Mouse (Mus musculus) v-Abl transformed pro-B cells (cell line): ENCODE measurements around the gene Mfsd11.

Experiments used
- in situ Hi-C, 2 experiments: fragments of 400-800 bp; cut with MboI; formaldehyde crosslinking; loops; one replicate each; pipeline ENCODE4 v1.15.1; 2025; ENCODE audit not compliant: unreplicated experiment in 2 of 2

Gene Mfsd11

DNA sequence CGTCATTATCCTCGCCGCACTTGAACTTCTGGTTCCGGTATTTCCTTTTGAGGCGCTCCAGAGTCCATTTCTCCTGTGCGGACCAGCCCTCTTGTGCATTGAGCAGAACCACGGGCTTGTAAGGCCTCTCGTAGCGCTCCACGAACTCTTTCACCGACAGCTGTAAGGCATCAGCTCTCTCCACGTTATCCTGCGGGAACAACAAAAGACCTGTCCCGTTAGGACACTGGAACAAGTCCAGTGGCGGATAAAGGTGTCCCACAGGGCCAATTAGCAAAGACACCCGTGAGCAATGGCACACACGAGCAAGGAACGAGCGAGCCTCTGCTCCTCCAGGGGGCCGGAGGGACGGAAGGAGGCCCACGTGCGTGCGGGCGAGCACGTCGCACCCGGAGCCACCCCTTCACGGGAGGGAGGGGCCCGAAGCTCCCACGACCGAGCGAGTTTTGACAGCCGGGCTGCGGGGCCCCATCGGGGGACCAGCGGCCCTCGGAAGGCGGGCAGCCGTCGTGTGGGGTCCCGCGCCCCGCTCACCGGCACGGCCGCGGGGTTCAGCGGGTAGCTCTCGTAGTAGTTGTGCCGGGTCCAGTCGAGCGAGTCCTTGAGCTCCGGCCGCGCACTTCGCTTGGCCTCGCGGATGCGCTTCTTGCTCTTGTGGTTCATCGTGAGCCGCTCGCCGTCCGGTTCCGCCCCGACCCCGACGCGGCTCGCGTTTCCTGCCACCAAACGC is 9.5 kb upstream of the Mfsd11 start:
- in situ Hi-C loops = loop anchor here (10.0 to 25.0 kb wide), 2 partner anchors 480 to 818 kb away; partner anchors contain the start of gene H3f3b (in 1 of the 2)

- in situ Hi-C loops = loop anchor here (10.0 to 25.0 kb wide), 2 partner anchors 481 to 819 kb away; partner anchors contain the start of gene H3f3b (in 1 of the 2)
These were observed 8.7 kb upstream of the Mfsd11 start, which contains the start of the genes Mettl23 and Jmjd6 for GRCm38 (mm10) chr11:116843261-116844233. Gene Mettl23 (plus strand): TSS chr11:116843278. Gene Jmjd6 (minus strand): TSS chr11:116843449.

DNA sequence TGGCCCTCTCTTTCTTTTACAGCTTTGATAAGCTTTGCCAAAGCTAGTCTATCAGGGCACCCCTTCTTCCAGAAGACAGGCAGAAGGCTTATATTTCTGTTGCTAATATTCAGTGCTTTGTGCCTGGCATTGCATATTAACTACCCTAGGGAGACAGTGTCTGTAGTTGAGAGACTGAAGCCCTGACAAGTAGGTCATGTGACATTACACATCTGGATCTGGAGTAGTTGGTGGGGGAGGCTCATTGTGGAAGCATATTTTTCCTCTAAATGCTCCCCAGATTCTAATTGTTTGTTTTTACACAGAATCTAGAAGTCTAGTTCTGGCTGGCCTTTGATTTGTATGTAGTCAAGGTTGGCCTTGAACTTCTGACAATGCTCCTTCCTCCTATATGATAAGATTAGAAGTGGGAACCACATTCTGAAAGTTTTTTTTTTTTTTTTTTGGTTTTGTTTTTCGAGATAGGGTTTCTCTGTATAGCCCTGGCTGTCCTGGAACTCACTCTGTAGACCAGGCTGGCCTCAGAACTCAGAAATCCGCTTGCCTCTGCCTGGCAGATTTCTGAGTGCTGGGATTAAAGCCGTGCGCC is 5.6 kb upstream of the Mfsd11 start:
- in situ Hi-C loops = loop anchor here (10.0 to 25.0 kb wide), 2 partner anchors 484 to 822 kb away; partner anchors contain the start of gene H3f3b (in 1 of the 2)

GRCm38 (mm10) chr11:116847187-116848085 is 4.8 kb upstream of the Mfsd11 start:
- in situ Hi-C loops = loop anchor here (10.0 to 25.0 kb wide), 2 partner anchors 485 to 823 kb away; partner anchors contain the start of gene H3f3b (in 1 of the 2)

GRCm38 (mm10) chr11:116848086-116848876 is 4.0 kb upstream of the Mfsd11 start:
- in situ Hi-C loops = loop anchor here (10.0 to 25.0 kb wide), 2 partner anchors 486 to 823 kb away; partner anchors contain the start of gene H3f3b (in 1 of the 2)

GRCm38 (mm10) chr11:116848877-116849178 is 3.4 kb upstream of the Mfsd11 start:
- in situ Hi-C loops = loop anchor here (10.0 to 25.0 kb wide), 2 partner anchors 487 to 824 kb away; partner anchors contain the start of gene H3f3b (in 1 of the 2)

DNA sequence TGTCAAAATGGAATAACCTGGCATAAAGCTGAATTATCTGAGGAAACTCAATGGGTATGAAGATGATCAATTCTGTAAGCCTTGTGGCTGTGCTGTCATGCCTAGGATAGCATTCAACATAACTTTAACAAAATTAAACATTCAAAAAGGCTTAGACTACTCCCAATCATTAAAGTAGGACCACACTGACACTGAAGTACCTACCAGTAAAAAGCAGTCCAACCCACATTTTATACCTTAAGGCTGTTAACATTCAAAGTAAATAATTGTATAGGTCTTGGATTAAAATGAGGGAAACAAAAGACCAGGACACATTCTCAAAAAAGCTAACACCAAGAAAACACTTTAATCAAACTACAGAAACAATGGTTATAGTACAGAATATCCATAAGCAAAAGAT is 2.7 kb upstream of the Mfsd11 start:
- in situ Hi-C loops = loop anchor here (10.0 to 25.0 kb wide), 2 partner anchors 487 to 825 kb away; partner anchors contain the start of gene H3f3b (in 1 of the 2)

GRCm38 (mm10) chr11:116850085-116850484 is 2.2 kb upstream of the Mfsd11 start:
- in situ Hi-C loops = loop anchor here in 1 of 2 experiments (25.0 kb wide), 1 partner anchor 987 kb away; the partner anchor contains the start of genes Afmid, Birc5 and Tk1

- in situ Hi-C loops = loop anchor here in 1 of 2 experiments (25.0 kb wide), 1 partner anchor 986 kb away; the partner anchor contains the start of genes Afmid, Birc5 and Tk1
These were observed 1.3 kb upstream of the Mfsd11 start for GRCm38 (mm10) chr11:116850833-116851477.

GRCm38 (mm10) chr11:116851576-116852290 is 507 bp upstream of the Mfsd11 start:
- in situ Hi-C loops = loop anchor here in 1 of 2 experiments (25.0 kb wide), 1 partner anchor 986 kb away; the partner anchor contains the start of genes Afmid, Birc5 and Tk1

DNA sequence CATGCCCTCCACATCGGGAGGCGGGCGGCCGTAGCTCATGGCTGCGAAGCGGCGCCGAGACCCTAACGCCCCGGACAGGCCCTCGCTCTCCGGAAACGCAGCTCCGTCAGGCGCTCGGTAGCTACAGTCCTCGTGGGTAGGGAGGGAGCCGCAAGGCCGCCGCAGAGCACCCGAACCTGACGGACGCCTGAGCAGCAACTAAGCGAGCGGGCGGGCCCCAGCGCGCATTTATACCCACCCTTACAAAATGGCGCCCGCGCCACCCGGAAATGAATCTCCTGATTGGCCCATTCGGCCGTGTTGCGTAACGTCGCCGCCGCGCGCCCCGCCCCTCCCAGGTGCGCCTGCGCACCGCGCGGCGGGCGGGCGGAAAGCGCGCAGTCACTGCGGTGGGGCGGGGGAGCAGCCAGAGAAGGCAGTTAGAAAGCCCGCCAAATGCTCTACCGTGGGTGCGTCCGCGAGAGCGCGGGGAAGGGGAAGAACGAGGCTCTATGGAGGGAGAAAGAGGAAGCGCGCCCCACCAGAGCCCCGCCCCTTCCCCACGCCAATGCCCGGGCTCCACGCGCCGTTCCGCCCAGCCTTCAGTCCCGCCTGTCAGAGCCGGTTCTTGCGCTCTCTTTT is 761 bp downstream of the Mfsd11 start, which contains the start of gene Srsf2:
TSS of gene Srsf2 (minus strand) at position 204 of the 621 bp plus-strand sequence.
- in situ Hi-C loops = loop anchor here in 1 of 2 experiments (25.0 kb wide), 1 partner anchor 984 kb away; the partner anchor contains the start of genes Afmid, Birc5 and Tk1

GRCm38 (mm10) chr11:116853512-116853928 is 1.3 kb downstream of the Mfsd11 start:
- in situ Hi-C loops = loop anchor here in 1 of 2 experiments (25.0 kb wide), 1 partner anchor 984 kb away; the partner anchor contains the start of genes Afmid, Birc5 and Tk1

GRCm38 (mm10) chr11:116854279-116854678 is 2.0 kb downstream of the Mfsd11 start:
- in situ Hi-C loops = loop anchor here in 1 of 2 experiments (25.0 kb wide), 1 partner anchor 983 kb away; the partner anchor contains the start of genes Afmid, Birc5 and Tk1

GRCm38 (mm10) chr11:116857183-116857850 is 5.1 kb downstream of the Mfsd11 start:
- in situ Hi-C loops = loop anchor here in 1 of 2 experiments (25.0 kb wide), 1 partner anchor 980 kb away; the partner anchor contains the start of genes Afmid, Birc5 and Tk1

DNA sequence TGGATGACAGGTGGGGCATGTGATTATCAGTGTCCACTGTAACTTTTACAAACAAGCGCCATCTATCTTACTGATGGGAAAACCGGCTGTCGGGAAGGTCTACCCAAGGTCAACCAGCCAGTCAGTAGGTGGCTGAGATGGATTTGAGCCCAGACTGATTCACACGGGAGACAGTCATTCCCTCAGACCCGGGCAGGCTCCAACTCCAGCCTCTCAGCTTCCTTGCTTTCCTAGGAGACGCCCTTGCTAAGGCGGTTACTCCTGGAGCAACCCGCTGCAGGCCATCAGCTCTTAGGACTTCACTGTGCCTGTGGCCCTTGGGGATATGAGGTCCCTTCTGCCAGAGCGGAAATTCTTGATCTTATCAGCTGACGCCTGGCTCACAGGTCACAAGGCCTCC is 12.2 kb downstream of the Mfsd11 start:
- in situ Hi-C loops = loop anchor here in 1 of 2 experiments (25.0 kb wide), 1 partner anchor 973 kb away; the partner anchor contains the start of genes Afmid, Birc5 and Tk1
